Mouse (Mus musculus) liver, embryonic 14.5 days (tissue): ENCODE results near the gene Aven.

Experiments used
- CTCF ChIP-seq: IDR thresholded peaks from 2 replicates; pipeline ENCODE4 v1.5.1; 2016; ENCODE audit warnings: antibody characterized with exemption, low read depth, control low read depth
- EP300 ChIP-seq: IDR thresholded peaks from 2 replicates; pipeline ENCODE4 v1.6.1; 2016; ENCODE audit warnings: antibody characterized with exemption, low read depth

DNA sequence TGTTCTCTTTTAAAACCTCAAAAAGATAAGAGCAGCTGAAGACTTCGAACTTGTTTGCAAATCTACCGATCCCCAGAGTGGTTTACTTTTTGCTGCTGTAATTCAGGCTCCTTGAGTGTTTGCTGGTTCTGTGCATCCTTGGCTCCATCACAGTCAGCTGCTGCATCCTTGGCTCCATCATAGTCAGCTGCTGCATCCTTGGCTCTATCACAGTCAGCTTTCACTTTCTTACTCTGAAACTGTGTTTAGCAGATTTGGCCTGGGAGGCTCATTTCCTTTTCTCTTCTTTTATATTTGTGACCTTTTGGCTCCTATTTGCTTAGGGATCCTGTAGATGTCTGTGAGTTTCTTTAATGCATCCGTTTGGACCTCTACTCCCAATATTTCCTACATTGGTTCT, 24.5 kb downstream of the Aven start:
- TF ChIP-seq CTCF (no peak), EP300 (no peak)
